Mouse (Mus musculus) spleen, postnatal 14 days (tissue): ENCODE results near the gene Mag.
A peak's percentile ranks its signal among the peaks of the same experiment; 100 is the strongest.
"Not testable (repeated sequence)": the region's sequence is repeated elsewhere in the genome, so short reads cannot be mapped to it uniquely, and the experiment has no call there.

Experiments
- DNase-seq, 2 experiments: peaks; one replicate each; pipeline ENCODE4 v3.0.0; 2021 to 2022; ENCODE audit warnings: low spot score in 2 of 2

Gene Mag

GRCm38 (mm10) chr7:30940070-30940469, 25.4 kb upstream of the Mag start:
- not testable (repeated sequence) for DNase-seq

GRCm38 (mm10) chr7:30935422-30936099, 20.9 kb upstream of the Mag start:
- DNase-seq: not testable (repeated sequence)

- not testable (repeated sequence) for DNase-seq
Observed at GRCm38 (mm10) chr7:30924581-30924980, 9.9 kb upstream of the Mag start, which contains the start of gene Hamp2. Gene Hamp2, minus strand, starts transcription at chr7:30924681.

- DNase-seq: no peak
Observed at GRCm38 (mm10) chr7:30924071-30924470, 9.4 kb upstream of the Mag start.

- not testable (repeated sequence) for DNase-seq
Observed at GRCm38 (mm10) chr7:30922490-30922889, 7.8 kb upstream of the Mag start.

- DNase-seq: peak in 1 of 2 experiments; percentile 19
Observed at GRCm38 (mm10) chr7:30920217-30920616, 5.5 kb upstream of the Mag start.

GRCm38 (mm10) chr7:30917219-30917618, 2.5 kb upstream of the Mag start:
- DNase-seq: no peak

- DNase-seq: no peak
Observed at GRCm38 (mm10) chr7:30916713-30917112, 2.0 kb upstream of the Mag start.

GRCm38 (mm10) chr7:30909773-30910172, 4.9 kb downstream of the Mag start:
- no peak for DNase-seq

- no peak for DNase-seq
Observed at GRCm38 (mm10) chr7:30908992-30909431, 5.7 kb downstream of the Mag start.

- no peak for DNase-seq
Observed at GRCm38 (mm10) chr7:30908277-30908991, 6.2 kb downstream of the Mag start.

- DNase-seq: peak in 1 of 2 experiments; percentile 38
Observed at GRCm38 (mm10) chr7:30904042-30904441, 10.6 kb downstream of the Mag start.

GRCm38 (mm10) chr7:30895217-30895616, 19.5 kb downstream of the Mag start:
- no peak for DNase-seq

- DNase-seq: no peak
Observed at GRCm38 (mm10) chr7:30892515-30892914, 22.2 kb downstream of the Mag start.

GRCm38 (mm10) chr7:30891746-30892145, 22.9 kb downstream of the Mag start:
- DNase-seq: no peak

GRCm38 (mm10) chr7:30890681-30891080, 24.0 kb downstream of the Mag start:
- DNase-seq: no peak

- no peak for DNase-seq
Observed at GRCm38 (mm10) chr7:30888786-30889185, 25.9 kb downstream of the Mag start.

GRCm38 (mm10) chr7:30887568-30888188, 27.0 kb downstream of the Mag start:
- peak; percentile 30 to 37 for DNase-seq

- no peak for DNase-seq
Observed at GRCm38 (mm10) chr7:30886852-30887251, 27.8 kb downstream of the Mag start.

- DNase-seq: no peak
Observed at GRCm38 (mm10) chr7:30884047-30884446, 30.6 kb downstream of the Mag start.

GRCm38 (mm10) chr7:30881367-30881766, 33.3 kb downstream of the Mag start:
- no peak for DNase-seq

- peak; percentile 43 to 46 for DNase-seq
Observed at GRCm38 (mm10) chr7:30880176-30880575, 34.5 kb downstream of the Mag start, which contains the start of gene Cd22. Gene Cd22, minus strand, starts transcription at chr7:30880342.

- DNase-seq: no peak
Observed at GRCm38 (mm10) chr7:30878950-30879349, 35.7 kb downstream of the Mag start.
